24 mouse cellular contexts compared by ENCODE assay signal in the genomic region with DNA sequence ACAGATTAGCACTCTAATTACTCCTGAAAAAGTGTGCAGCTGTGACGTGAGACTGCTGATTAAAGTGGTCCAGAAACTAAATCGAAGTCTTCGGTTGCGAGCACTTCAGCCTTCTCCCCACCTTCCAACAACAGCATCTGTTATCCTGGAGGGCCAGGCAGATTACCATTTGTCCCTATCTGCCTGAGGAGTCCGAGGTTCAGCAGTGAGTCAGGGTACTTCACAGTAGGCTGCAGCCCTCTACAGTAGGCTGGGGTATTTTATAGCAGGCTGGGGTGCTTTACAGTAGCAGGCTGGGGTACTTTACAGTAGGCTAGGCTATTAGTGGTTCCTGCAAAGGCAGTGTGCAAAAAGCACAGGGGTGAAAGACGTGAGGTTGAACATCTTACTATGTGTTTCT.
"Had no signal": no experiment of that assay in that cellular context is flagged by ENCODE, and none has a peak within 500 bp of the region (broad histone marks: within the 10 kb centered on the region; RNA-seq: fewer than 3 reads in every experiment).

No protein-coding gene starts in this region.

- H3K36me3 ChIP-seq: heart, embryonic 10.5 days; heart, embryonic 12.5 days; kidney, embryonic 15.5 days; limb, embryonic 13.5 days; limb, embryonic 15.5 days; liver, embryonic 12.5 days had no signal

- DNase-seq: gastrocnemius, postnatal 14 days; gastrocnemius, postnatal 36 days; heart, adult 18-20 months; heart, postnatal 10 days; heart, postnatal 36 days; kidney, adult 11 months; kidney, adult 2 months; kidney, adult 9 months; kidney, postnatal 14 days; kidney, postnatal 36 days; layer of hippocampus, adult 9-11 months; layer of hippocampus, postnatal 36 days; left cerebral cortex, postnatal 4 days had no signal

- H3K4me1 ChIP-seq: heart, embryonic 10.5 days; heart, embryonic 12.5 days; kidney, embryonic 15.5 days; limb, embryonic 15.5 days; liver, embryonic 12.5 days had no signal

- H3K4me3 ChIP-seq: heart, embryonic 10.5 days; heart, embryonic 12.5 days; kidney, embryonic 15.5 days; limb, embryonic 13.5 days; limb, embryonic 15.5 days; liver, embryonic 12.5 days had no signal

- H3K4me2 ChIP-seq: heart, embryonic 12.5 days; hindbrain, embryonic 14.5 days; kidney, embryonic 15.5 days; limb, embryonic 13.5 days; limb, embryonic 15.5 days; liver, embryonic 12.5 days had no signal

- H3K27me3 ChIP-seq: heart, embryonic 12.5 days; kidney, embryonic 15.5 days; limb, embryonic 15.5 days; liver, embryonic 12.5 days had no signal

- H3K9me3 ChIP-seq: heart, embryonic 10.5 days; heart, embryonic 12.5 days; kidney, embryonic 15.5 days; limb, embryonic 13.5 days; limb, embryonic 15.5 days; liver, embryonic 12.5 days had no signal

- H3K27ac ChIP-seq: heart, embryonic 10.5 days; kidney, embryonic 15.5 days; kidney, postnatal 0 days; limb, embryonic 13.5 days; limb, embryonic 15.5 days; liver, embryonic 12.5 days; liver, embryonic 14.5 days had no signal

- ATAC-seq: hindbrain, embryonic 16.5 days; intestine, embryonic 16.5 days; liver, embryonic 12.5 days had no signal

- H3K9ac ChIP-seq: heart, embryonic 12.5 days; hindbrain, embryonic 14.5 days; kidney, embryonic 15.5 days; limb, embryonic 13.5 days; limb, embryonic 15.5 days; liver, embryonic 12.5 days; liver, embryonic 14.5 days had no signal
